Mouse (Mus musculus) forebrain, embryonic 14.5 days (tissue): ENCODE results near the gene Gja3. TPM values are rescaled to one million over a fixed set of nuclear protein-coding genes. Genes with fewer than 3 reads are reported as not detected.
A peak's percentile ranks its signal among the peaks of the same experiment; 100 is the strongest.
"Not testable (repeated sequence)": the region's sequence is repeated elsewhere in the genome, so short reads cannot be mapped to it uniquely, and the experiment has no call there.

ENCODE experiments used
- ATAC-seq: fragments of 200-750 bp; cut with Nextera tagmentation; 2 replicates; pipeline ENCODE4 v1.8.0; 2017; ENCODE audit warnings: mild to moderate bottlenecking, moderate library complexity
- DNase-seq: peaks from one replicate; pipeline ENCODE4 v3.0.0-alpha.2; 2015; ENCODE audit warnings: low spot score
- H3K27ac ChIP-seq: fragments of 300-500 bp; sonication (generic); 2 replicates; pipeline ENCODE4 v1.5.1; 2014; ENCODE audit warnings: low read depth, mild to moderate bottlenecking, control low read depth, low read length, moderate library complexity
- H3K27me3 ChIP-seq: fragments of 300-500 bp; sonication (generic); replicated peaks from 2 replicates; pipeline ENCODE4 v1.6.1; 2014; ENCODE audit warnings: low read length, control low read depth, mixed read lengths; ENCODE audit not compliant: control insufficient read depth, insufficient read depth
- H3K36me3 ChIP-seq: fragments of 300-500 bp; sonication (generic); 2 replicates; pipeline ENCODE4 v1.6.1; 2014; ENCODE audit warnings: low read length, control low read depth; ENCODE audit not compliant: control insufficient read depth, insufficient read depth
- H3K4me1 ChIP-seq: fragments of 300-500 bp; sonication (generic); 2 replicates; pipeline ENCODE4 v1.6.1; 2014; ENCODE audit warnings: antibody characterized with exemption, low read length, control low read depth; ENCODE audit not compliant: control insufficient read depth, insufficient read depth
- H3K4me2 ChIP-seq: fragments of 300-500 bp; sonication (generic); 2 replicates; pipeline ENCODE4 v1.6.1; 2014; ENCODE audit warnings: mild to moderate bottlenecking, control low read depth, low read length
- H3K4me3 ChIP-seq: fragments of 300-500 bp; sonication (generic); 2 replicates; pipeline ENCODE4 v1.5.1; 2014; ENCODE audit warnings: low read depth, low read length, control low read depth
- H3K9ac ChIP-seq: fragments of 300-500 bp; sonication (generic); 2 replicates; pipeline ENCODE4 v1.6.1; 2014; ENCODE audit warnings: mild to moderate bottlenecking, low read length, control low read depth, moderate library complexity
- H3K9me3 ChIP-seq: fragments of 300-500 bp; sonication (generic); replicated peaks from 2 replicates; pipeline ENCODE4 v1.6.1; 2016; ENCODE audit warnings: low read length, control low read depth, mixed read lengths; ENCODE audit not compliant: control insufficient read depth
- WGBS: fragments of 180-500 bp; shearing (Covaris S2); extraction: QIAGEN DNeasy Blood & Tissue Kit; methylation state at CpG from one replicate; pipeline ENCODE4 v1.1.7; 2014; 5-methylcytosine and 5-hydroxymethylcytosine counted together
- polyA plus RNA-seq: library from polyadenylated mRNA; unstranded; fragments of >200 nt; fragmentation: Nextera tagmentation; extraction: Ambion mirVana; gene quantifications from 2 replicates; pipeline ENCODE4 v1.2.1, GENCODE M21; 2014

Gja3 gene
- polyA plus RNA-seq, 1 experiment from 2014 or later: 0.42 TPM

GRCm38 (mm10) chr14:57060052-57060451, 2.2 kb upstream of the Gja3 start:
- H3K27ac ChIP-seq, H3K9me3 ChIP-seq, H3K36me3 ChIP-seq, H3K4me1 ChIP-seq, H3K9ac ChIP-seq, H3K4me3 ChIP-seq, H3K4me2 ChIP-seq: not testable (repeated sequence)
- H3K27me3 ChIP-seq: peaks cover 41% of the 10 kb centered on the region
- ATAC-seq (peak; percentile 34; the same call in 1 of the 2 replicates), DNase-seq (peak; percentile 62)
- WGBS: 0% methylated on average over 1 of the region's 1 CpGs

- DNase-seq (no peak), ATAC-seq (no peak)
- H3K27ac ChIP-seq: no peak overlapping the region
- H3K9me3 ChIP-seq: no peaks in the 10 kb centered on the region
- peak overlapping the region; percentile 80 for H3K4me2 ChIP-seq
- peaks cover 41% of the 10 kb centered on the region for H3K27me3 ChIP-seq
- H3K36me3 ChIP-seq: no peaks in the 10 kb centered on the region
- H3K4me3 ChIP-seq: peak overlapping the region; percentile 45
- H3K9ac ChIP-seq: no peak overlapping the region; the same call in 1 of the 2 replicates
- no peaks in the 10 kb centered on the region; the same call in 1 of the 2 replicates for H3K4me1 ChIP-seq
- WGBS: 2% methylated on average over 19 of the region's 19 CpGs
These were observed 717 bp downstream of the Gja3 start for GRCm38 (mm10) chr14:57057204-57057562.

DNA sequence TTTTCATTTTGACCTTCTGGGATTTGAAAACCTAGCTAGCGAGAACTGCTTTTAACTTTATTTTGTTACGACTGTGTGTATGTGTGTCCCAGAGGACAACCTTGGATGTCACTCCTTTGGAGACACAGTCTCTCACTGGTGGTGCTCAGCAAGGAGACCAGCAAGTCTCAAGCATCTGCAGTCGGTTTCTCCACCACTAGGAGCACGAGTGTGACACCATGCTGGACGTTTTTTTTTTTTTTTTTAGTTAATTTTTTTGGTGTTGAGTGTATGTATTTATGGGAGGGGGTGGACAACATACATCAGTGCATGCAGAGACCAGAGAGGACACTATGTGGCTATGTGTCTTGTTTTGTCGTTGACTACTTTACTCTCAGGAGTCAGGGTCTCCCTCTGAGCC, 5.2 kb downstream of the Gja3 start:
- ATAC-seq (no peak), DNase-seq (no peak)
- no peaks in the 10 kb centered on the region; the same call in 1 of the 2 replicates for H3K4me1 ChIP-seq
- no peak overlapping the region for H3K4me2 ChIP-seq
- 69% methylated on average over 6 of the region's 6 CpGs for WGBS
- H3K9ac ChIP-seq: no peak overlapping the region
- H3K36me3 ChIP-seq: no peaks in the 10 kb centered on the region
- H3K27ac ChIP-seq: no peak overlapping the region
- H3K9me3 ChIP-seq: no peaks in the 10 kb centered on the region
- H3K27me3 ChIP-seq: peaks cover 23% of the 10 kb centered on the region
- no peak overlapping the region for H3K4me3 ChIP-seq

DNA sequence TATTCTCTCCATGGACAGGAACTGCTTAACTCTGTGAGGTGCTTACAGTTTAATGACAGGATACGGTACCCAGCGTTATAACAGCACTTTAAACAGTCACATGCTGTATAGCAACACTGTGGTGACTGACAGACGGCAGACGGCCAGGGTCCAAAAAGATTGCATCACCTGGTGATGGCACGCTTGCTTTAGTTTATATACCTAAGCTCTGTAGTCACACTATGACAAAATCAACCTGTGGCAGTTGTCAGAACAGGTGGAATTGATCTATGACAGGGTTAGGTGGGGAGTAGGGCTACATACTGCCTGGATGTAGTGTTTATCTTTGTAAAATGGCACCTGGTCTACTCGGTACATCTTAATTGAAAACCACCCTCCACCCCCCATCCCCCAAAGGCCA, 14.0 kb downstream of the Gja3 start:
- no peak overlapping the region for H3K9ac ChIP-seq
- no peak overlapping the region for H3K27ac ChIP-seq
- no peaks in the 10 kb centered on the region for H3K36me3 ChIP-seq
- no peak for ATAC-seq
- 92% methylated on average over 6 of the region's 6 CpGs for WGBS
- H3K27me3 ChIP-seq: no peaks in the 10 kb centered on the region
- no peak for DNase-seq
- no peaks in the 10 kb centered on the region for H3K4me1 ChIP-seq
- no peaks in the 10 kb centered on the region for H3K9me3 ChIP-seq
- H3K4me2 ChIP-seq: no peak overlapping the region
- no peak overlapping the region for H3K4me3 ChIP-seq

DNA sequence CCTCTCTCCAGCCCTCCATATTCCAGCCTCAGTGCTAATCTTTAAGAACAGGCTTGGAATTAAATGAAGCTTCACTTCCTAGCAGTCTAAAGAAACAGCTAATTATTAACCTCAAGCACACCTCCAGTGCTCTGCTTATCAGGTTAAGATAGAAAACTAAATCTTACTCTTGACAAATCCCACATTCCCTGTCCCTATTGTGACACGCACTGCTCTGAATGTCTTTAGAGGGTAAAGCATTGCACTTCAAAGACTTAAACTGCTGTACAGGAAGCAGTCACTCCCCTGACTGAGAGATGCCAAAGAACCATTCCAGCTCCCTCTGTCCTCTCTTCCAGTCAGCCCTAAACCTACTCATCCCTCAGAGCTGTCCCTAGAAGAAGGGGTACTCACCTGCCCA, 16.5 kb downstream of the Gja3 start:
- no peak for DNase-seq
- no peak overlapping the region for H3K4me3 ChIP-seq
- H3K27ac ChIP-seq: no peak overlapping the region
- H3K9me3 ChIP-seq: no peaks in the 10 kb centered on the region
- H3K27me3 ChIP-seq: no peaks in the 10 kb centered on the region
- no peaks in the 10 kb centered on the region for H3K36me3 ChIP-seq
- no peak overlapping the region for H3K4me2 ChIP-seq
- no peaks in the 10 kb centered on the region for H3K4me1 ChIP-seq
- ATAC-seq: no peak
- H3K9ac ChIP-seq: no peak overlapping the region
- 73% methylated on average over 1 of the region's 1 CpGs for WGBS

GRCm38 (mm10) chr14:57034926-57035498, 22.9 kb downstream of the Gja3 start:
- H3K27me3 ChIP-seq: no peaks in the 10 kb centered on the region
- no peak overlapping the region for H3K27ac ChIP-seq
- DNase-seq (no peak), ATAC-seq (no peak)
- H3K4me3 ChIP-seq: no peak overlapping the region
- H3K36me3 ChIP-seq: no peaks in the 10 kb centered on the region
- H3K9ac ChIP-seq: no peak overlapping the region
- WGBS: 83% methylated on average over 6 of the region's 6 CpGs
- H3K9me3 ChIP-seq: no peaks in the 10 kb centered on the region
- no peaks in the 10 kb centered on the region for H3K4me1 ChIP-seq
- H3K4me2 ChIP-seq: no peak overlapping the region

DNA sequence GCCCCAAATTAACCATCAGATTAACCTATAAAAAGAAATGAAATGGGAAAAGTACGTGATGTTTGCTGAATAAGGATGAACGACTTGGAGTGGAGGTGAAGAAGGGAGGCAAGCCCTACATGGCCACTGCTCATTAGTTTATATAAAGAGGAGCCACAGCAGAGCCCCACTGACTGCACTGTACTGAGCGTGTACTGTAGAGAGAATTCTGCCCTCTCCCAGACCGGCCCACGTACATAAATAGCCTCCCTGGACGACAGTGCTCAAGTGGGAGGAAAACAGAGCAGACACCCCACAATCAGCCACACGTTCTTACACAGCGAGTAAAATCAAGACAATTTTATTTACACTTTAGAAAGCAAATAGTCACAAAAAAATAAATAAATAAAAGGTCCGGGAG, 23.8 kb downstream of the Gja3 start:
- no peak for DNase-seq
- no peak overlapping the region for H3K27ac ChIP-seq
- H3K9me3 ChIP-seq: no peaks in the 10 kb centered on the region
- no peak for ATAC-seq
- H3K27me3 ChIP-seq: no peaks in the 10 kb centered on the region
- 81% methylated on average over 9 of the region's 9 CpGs for WGBS
- H3K4me2 ChIP-seq: no peak overlapping the region
- H3K36me3 ChIP-seq: no peaks in the 10 kb centered on the region
- no peaks in the 10 kb centered on the region for H3K4me1 ChIP-seq
- no peak overlapping the region for H3K4me3 ChIP-seq
- no peak overlapping the region for H3K9ac ChIP-seq

DNA sequence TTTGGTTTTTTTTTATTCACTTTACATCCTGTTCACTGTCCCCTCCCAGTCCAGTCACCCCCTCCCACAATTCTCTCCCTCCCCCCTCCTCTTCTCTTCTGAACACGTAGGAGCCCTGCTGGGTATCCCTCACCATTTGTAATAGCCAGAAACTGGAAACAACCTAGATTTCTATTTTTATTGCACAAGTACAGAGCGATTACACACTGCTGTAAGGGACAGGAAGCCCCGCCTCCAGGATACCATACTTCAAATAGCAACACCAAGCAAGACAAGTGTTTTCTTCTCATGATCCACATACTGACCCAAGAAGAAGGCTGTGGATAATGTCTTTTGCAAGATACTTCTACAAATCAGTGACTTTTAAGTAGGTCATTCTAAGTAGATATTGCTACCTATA, 25.1 kb downstream of the Gja3 start:
- 80% methylated on average over 3 of the region's 3 CpGs for WGBS
- ATAC-seq: no peak

GRCm38 (mm10) chr14:57018436-57018835, 39.5 kb downstream of the Gja3 start:
- no peaks in the 10 kb centered on the region for H3K9me3 ChIP-seq
- no peak overlapping the region for H3K9ac ChIP-seq
- H3K4me2 ChIP-seq: no peak overlapping the region
- no peak overlapping the region for H3K27ac ChIP-seq
- no peaks in the 10 kb centered on the region for H3K36me3 ChIP-seq
- H3K4me1 ChIP-seq: no peaks in the 10 kb centered on the region
- H3K27me3 ChIP-seq: no peaks in the 10 kb centered on the region
- ATAC-seq: no peak
- 85% methylated on average over 2 of the region's 2 CpGs for WGBS
- DNase-seq: no peak
- no peak overlapping the region for H3K4me3 ChIP-seq

More for the DNA sequence above, 25.1 kb downstream of the Gja3 start:
- H3K4me3 ChIP-seq: no peak overlapping the region
- no peak overlapping the region for H3K27ac ChIP-seq
- H3K36me3 ChIP-seq: no peaks in the 10 kb centered on the region
- no peak overlapping the region for H3K9ac ChIP-seq
- no peak for DNase-seq
- H3K27me3 ChIP-seq: no peaks in the 10 kb centered on the region
- H3K4me1 ChIP-seq: no peaks in the 10 kb centered on the region
- no peak overlapping the region for H3K4me2 ChIP-seq
- no peaks in the 10 kb centered on the region for H3K9me3 ChIP-seq
